Mouse (Mus musculus): ENCODE results near the gene Fezf2. TPM values are rescaled to one million over a fixed set of nuclear protein-coding genes. Genes with fewer than 3 reads are reported as not detected.

Gene Fezf2
- polyA plus RNA-seq, 1 experiment from 2014 or later = not detected

DNA sequence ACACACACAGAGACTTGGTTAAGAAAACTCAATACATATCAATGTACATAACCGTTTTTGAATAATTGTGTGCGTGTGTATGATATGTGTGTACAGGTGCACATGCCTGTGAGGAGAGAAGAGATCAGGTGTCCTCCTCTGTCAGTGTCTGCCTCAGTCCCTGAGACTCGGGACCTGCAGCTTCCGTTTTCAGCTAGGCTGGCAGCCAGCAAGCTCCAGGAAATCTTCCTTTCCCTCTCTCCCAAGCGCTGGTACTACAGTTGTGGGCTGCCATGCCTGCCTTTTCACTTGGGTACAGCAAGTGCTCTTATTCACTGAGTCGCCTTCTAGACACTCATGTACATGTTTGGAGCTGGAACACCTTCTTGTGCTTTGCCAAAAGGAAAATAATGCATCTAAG lies 39.2 kb upstream of the Fezf2 start:
- H3K27me3 ChIP-seq (ENCODE audit: control insufficient read depth, insufficient read depth, low read length) = no peaks in the 10 kb centered on the region
- no peaks in the 10 kb centered on the region for H3K9me3 ChIP-seq (ENCODE audit: control insufficient read depth, low read length)
- H3K4me2 ChIP-seq (ENCODE audit: low read length) = no peak overlapping the region
- no peak overlapping the region for H3K9ac ChIP-seq (ENCODE audit: low read length)
- no peak for ATAC-seq (ENCODE audit: insufficient number of reproducible peaks, insufficient read depth, low FRiP score, low read depth)
- H3K4me1 ChIP-seq (ENCODE audit: control insufficient read depth in 2 of 2, insufficient read depth in 2 of 2, low read length in 2 of 2) = peaks cover 0 to 4% of the 10 kb centered on the region in 2 experiments; a peak in 2 of 4 replicates
- H3K36me3 ChIP-seq (ENCODE audit: control insufficient read depth, insufficient read depth, low read length) = no peaks in the 10 kb centered on the region
- 61% methylated on average over 6 of the region's 6 CpGs for WGBS
- no peak overlapping the region for H3K4me3 ChIP-seq (ENCODE audit: control insufficient read depth in 1 of 2, insufficient read depth in 1 of 2, low read depth in 1 of 2, low read length in 2 of 2)
- no peak overlapping the region for H3K27ac ChIP-seq (replicated peaks in 1 of 2; ENCODE audit: control insufficient read depth in 1 of 2, insufficient read depth in 1 of 2, low read depth in 2 of 2, low read length in 2 of 2)

DNA sequence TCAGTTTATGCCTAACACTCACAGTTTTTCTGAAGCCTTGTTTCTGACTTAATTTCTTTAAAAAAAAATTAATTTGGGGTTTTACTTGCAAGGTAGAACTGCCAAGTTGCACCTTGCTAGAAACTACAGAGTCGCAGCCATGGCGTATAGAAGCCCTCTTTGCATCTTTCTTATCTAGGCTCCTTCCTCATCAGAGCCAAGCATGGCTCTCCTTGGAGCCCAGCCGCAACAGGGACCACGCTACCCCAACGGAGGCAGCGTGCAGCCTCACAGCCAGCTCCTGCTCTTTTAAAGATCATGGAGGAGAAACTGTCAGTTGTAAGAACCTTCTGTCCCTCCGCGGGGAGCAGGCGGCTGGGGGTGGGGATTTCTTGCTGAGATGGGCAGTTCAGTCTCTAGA lies 29.9 kb upstream of the Fezf2 start:
- Histone ChIP-seq H3K4me3 (ENCODE audit: control insufficient read depth in 1 of 2, insufficient read depth in 1 of 2, low read depth in 1 of 2, low read length in 2 of 2) (no peak overlapping the region), H3K36me3 (ENCODE audit: control insufficient read depth, insufficient read depth, low read length) (no peaks in the 10 kb centered on the region), H3K27ac (replicated peaks in 1 of 2; ENCODE audit: control insufficient read depth in 1 of 2, insufficient read depth in 1 of 2, low read depth in 2 of 2, low read length in 2 of 2) (no peak overlapping the region), H3K4me2 (ENCODE audit: low read length) (0 out of 2 replicates have a peak overlapping the region, but pooled peaks have one; percentile 2), H3K9ac (ENCODE audit: low read length) (no peak overlapping the region), H3K4me1 (ENCODE audit: control insufficient read depth in 2 of 2, insufficient read depth in 2 of 2, low read length in 2 of 2) (peaks cover 0 to 2% of the 10 kb centered on the region in 2 experiments; a peak in 1 of 4 replicates), H3K27me3 (ENCODE audit: control insufficient read depth, insufficient read depth, low read length) (no peaks in the 10 kb centered on the region), H3K9me3 (ENCODE audit: control insufficient read depth, low read length) (no peaks in the 10 kb centered on the region)
- WGBS = 12% methylated on average over 9 of the region's 9 CpGs
- no peak for ATAC-seq (ENCODE audit: insufficient number of reproducible peaks, insufficient read depth, low FRiP score, low read depth)

DNA sequence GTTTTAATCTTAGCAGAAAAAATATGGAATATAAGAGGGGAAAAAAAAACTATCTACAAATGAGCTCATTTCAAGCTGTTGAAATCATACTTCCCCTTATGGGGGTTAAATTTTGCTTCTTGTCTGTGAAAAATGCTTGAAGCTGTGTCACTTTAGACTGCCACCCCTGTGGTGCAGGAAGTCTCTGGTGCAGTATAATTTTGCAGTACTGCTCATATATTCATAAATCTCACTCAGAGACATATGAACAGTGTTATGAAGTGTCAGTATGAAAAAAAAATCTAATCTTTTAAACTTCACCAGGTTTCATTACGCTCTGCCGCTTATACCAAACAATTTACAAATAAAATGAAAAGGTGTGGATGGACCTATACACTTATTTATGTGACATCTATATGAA lies 29.3 kb upstream of the Fezf2 start:
- no peak overlapping the region for H3K9ac ChIP-seq (ENCODE audit: low read length)
- H3K27me3 ChIP-seq (ENCODE audit: control insufficient read depth, insufficient read depth, low read length) = no peaks in the 10 kb centered on the region
- H3K27ac ChIP-seq (replicated peaks in 1 of 2; ENCODE audit: control insufficient read depth in 1 of 2, insufficient read depth in 1 of 2, low read depth in 2 of 2, low read length in 2 of 2) = no peak overlapping the region
- no peaks in the 10 kb centered on the region for H3K36me3 ChIP-seq (ENCODE audit: control insufficient read depth, insufficient read depth, low read length)
- no peak overlapping the region for H3K4me3 ChIP-seq (ENCODE audit: control insufficient read depth in 1 of 2, insufficient read depth in 1 of 2, low read depth in 1 of 2, low read length in 2 of 2)
- H3K4me1 ChIP-seq (ENCODE audit: control insufficient read depth in 2 of 2, insufficient read depth in 2 of 2, low read length in 2 of 2) = peaks cover 0 to 2% of the 10 kb centered on the region in 2 experiments; a peak in 1 of 4 replicates
- no peak overlapping the region for H3K4me2 ChIP-seq (ENCODE audit: low read length)
- 92% methylated on average over 2 of the region's 2 CpGs for WGBS
- no peak for ATAC-seq (ENCODE audit: insufficient number of reproducible peaks, insufficient read depth, low FRiP score, low read depth)
- no peaks in the 10 kb centered on the region for H3K9me3 ChIP-seq (ENCODE audit: control insufficient read depth, low read length)

DNA sequence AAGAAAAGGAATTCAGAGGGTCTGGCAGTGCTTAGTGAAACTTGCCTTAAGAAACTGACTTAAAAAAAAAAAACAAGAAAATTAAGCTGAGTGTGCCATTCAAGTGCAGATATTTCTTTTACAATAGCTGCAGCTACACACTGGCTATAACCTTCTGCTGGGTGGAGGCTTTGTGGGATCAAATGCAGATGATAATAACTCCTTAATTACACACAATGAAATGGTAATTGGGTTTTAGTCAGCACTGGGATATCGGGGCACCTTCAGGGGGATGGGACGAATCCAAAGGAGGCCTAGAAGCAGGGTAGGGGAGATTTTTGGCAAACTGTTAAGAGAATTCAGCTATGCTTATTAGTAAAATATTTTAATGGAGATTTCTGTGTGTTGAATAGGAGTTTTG lies 27.5 kb upstream of the Fezf2 start:
- Histone ChIP-seq H3K4me2 (ENCODE audit: low read length) (no peak overlapping the region), H3K27me3 (ENCODE audit: control insufficient read depth, insufficient read depth, low read length) (no peaks in the 10 kb centered on the region), H3K4me1 (ENCODE audit: control insufficient read depth in 2 of 2, insufficient read depth in 2 of 2, low read length in 2 of 2) (peaks cover 0 to 2% of the 10 kb centered on the region in 2 experiments; a peak in 1 of 4 replicates), H3K36me3 (ENCODE audit: control insufficient read depth, insufficient read depth, low read length) (no peaks in the 10 kb centered on the region), H3K9ac (ENCODE audit: low read length) (no peak overlapping the region), H3K27ac (replicated peaks in 1 of 2; ENCODE audit: control insufficient read depth in 1 of 2, insufficient read depth in 1 of 2, low read depth in 2 of 2, low read length in 2 of 2) (no peak overlapping the region), H3K4me3 (ENCODE audit: control insufficient read depth in 1 of 2, insufficient read depth in 1 of 2, low read depth in 1 of 2, low read length in 2 of 2) (no peak overlapping the region), H3K9me3 (ENCODE audit: control insufficient read depth, low read length) (no peaks in the 10 kb centered on the region)
- 77% methylated on average over 2 of the region's 2 CpGs for WGBS
- no peak for ATAC-seq (ENCODE audit: insufficient number of reproducible peaks, insufficient read depth, low FRiP score, low read depth)

DNA sequence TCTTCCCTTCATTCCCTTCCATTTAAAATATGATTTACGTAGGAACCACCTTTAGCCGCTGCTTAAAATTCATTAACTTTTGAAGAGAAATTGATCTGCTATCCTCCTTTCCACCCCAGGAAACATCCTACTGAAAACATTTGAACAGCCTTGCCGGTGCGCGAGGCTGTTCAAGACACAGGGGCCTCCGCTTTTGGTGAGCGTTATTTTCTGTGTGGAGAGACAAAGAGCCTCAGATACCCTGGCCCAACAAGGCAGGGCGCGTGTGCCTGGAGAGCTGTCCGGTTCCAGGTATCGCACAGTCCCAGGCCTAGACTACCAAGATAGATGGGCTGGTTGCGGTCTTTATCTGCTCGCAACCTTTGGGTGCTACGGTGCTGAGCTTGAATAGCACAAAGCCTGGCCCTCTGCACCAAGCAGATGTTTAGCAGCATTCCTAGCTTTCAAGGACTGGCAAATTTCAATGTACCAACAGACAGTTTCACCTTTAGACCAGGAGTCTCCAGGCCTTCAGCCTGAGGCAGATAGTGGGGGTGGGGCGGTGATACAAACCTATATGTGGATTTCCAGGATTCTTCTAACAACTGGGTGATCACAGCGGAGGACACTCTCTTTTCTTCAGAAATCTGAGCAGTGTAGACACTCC lies 2.4 kb upstream of the Fezf2 start:
- 10% methylated on average over 16 of the region's 16 CpGs for WGBS
- no peak overlapping the region for H3K4me3 ChIP-seq (ENCODE audit: control insufficient read depth in 1 of 2, insufficient read depth in 1 of 2, low read depth in 1 of 2, low read length in 2 of 2)
- peaks cover 94% of the 10 kb centered on the region for H3K27me3 ChIP-seq (ENCODE audit: control insufficient read depth, insufficient read depth, low read length)
- no peaks in the 10 kb centered on the region for H3K36me3 ChIP-seq (ENCODE audit: control insufficient read depth, insufficient read depth, low read length)
- H3K27ac ChIP-seq (replicated peaks in 1 of 2; ENCODE audit: control insufficient read depth in 1 of 2, insufficient read depth in 1 of 2, low read depth in 2 of 2, low read length in 2 of 2) = no peak overlapping the region
- H3K4me1 ChIP-seq (ENCODE audit: control insufficient read depth in 2 of 2, insufficient read depth in 2 of 2, low read length in 2 of 2) = peaks cover 0 to 7% of the 10 kb centered on the region in 2 experiments; a peak in 1 of 4 replicates
- no peak overlapping the region for H3K9ac ChIP-seq (ENCODE audit: low read length)
- no peak for ATAC-seq (ENCODE audit: insufficient number of reproducible peaks, insufficient read depth, low FRiP score, low read depth)
- no peak overlapping the region for H3K4me2 ChIP-seq (ENCODE audit: low read length)
- no peaks in the 10 kb centered on the region for H3K9me3 ChIP-seq (ENCODE audit: control insufficient read depth, low read length)

DNA sequence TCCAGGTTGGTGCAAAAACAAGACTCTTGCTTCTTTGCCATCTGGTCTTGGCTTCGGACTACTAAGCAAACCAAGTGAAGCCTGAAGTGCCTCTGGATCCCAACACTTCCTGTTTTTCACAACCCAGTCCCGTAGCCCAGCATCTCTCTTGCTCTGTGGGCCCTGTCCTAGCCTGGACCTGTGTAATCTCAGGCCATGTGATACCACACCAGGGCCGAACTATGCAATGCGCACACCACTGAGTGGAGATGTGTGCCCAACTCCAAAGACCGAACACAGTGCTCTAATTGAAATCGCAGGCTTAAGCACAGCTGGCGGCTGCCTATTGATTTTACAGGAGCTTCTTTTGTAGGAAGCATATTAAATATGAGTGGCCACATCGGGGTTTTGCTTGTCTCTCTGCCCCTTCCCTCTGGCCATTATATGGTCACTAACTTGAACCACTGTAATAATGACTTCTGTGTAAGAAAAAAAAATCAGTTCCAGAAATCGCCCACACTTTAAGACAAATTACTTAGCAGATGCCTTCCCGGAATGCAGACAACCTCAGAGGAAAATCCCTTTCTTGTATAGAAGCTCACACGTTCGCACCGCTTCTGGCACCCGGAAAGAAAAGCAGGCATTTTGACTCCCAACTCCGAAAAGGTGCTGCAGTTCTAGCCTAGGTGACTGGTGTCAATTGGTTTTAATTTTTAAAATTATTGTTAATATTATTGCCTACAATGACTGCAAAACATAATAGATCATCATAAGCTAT lies 1.5 kb upstream of the Fezf2 start:
- ATAC-seq (ENCODE audit: insufficient number of reproducible peaks, insufficient read depth, low FRiP score, low read depth) = no peak
- H3K27me3 ChIP-seq (ENCODE audit: control insufficient read depth, insufficient read depth, low read length) = peaks cover 98% of the 10 kb centered on the region
- no peaks in the 10 kb centered on the region for H3K36me3 ChIP-seq (ENCODE audit: control insufficient read depth, insufficient read depth, low read length)
- H3K9me3 ChIP-seq (ENCODE audit: control insufficient read depth, low read length) = no peaks in the 10 kb centered on the region
- 12% methylated on average over 15 of the region's 15 CpGs for WGBS
- H3K4me3 ChIP-seq (ENCODE audit: control insufficient read depth in 1 of 2, insufficient read depth in 1 of 2, low read depth in 1 of 2, low read length in 2 of 2) = no peak overlapping the region
- peaks cover under 1 to 15% of the 10 kb centered on the region in 2 experiments; a peak in 3 of 4 replicates for H3K4me1 ChIP-seq (ENCODE audit: control insufficient read depth in 2 of 2, insufficient read depth in 2 of 2, low read length in 2 of 2)
- no peak overlapping the region for H3K9ac ChIP-seq (ENCODE audit: low read length)
- no peak overlapping the region for H3K4me2 ChIP-seq (ENCODE audit: low read length)
- H3K27ac ChIP-seq (replicated peaks in 1 of 2; ENCODE audit: control insufficient read depth in 1 of 2, insufficient read depth in 1 of 2, low read depth in 2 of 2, low read length in 2 of 2) = no peak overlapping the region

DNA sequence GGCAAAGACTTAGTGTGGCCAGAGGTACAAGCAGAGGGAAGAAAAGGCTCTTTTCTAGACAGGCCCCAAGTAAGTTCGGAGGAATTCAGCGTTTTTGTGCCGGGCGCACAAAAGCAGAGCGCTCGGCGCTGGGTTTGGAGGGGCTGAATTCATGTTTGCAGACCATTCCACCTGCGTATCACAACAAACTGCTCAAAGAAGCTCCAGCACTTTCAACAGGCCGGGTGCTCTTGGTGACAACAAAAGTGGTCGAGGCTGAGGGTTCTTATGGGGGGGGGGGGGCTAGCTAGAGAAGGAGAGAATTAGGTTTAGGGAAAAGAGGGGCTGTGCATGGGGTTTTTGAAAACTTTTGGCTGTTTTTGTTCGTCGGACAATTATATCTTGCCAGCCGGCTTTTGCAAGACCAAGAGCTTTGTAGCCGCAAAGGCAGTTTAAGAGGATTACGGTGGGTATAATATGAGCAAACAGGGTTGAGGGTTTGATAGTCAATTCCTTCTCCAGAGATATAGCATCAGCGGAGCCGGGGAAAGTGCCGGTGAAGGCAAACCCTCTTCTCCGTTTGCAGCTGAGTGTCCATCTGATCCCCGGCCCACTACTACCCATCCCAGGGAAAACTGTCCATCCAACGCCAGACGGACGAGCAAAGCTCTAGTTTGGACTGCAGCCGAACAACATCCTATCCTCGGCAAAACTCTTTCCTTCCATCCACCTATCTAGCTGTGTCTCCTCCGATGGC lies 956 bp downstream of the Fezf2 start:
- no peak overlapping the region for H3K9ac ChIP-seq (ENCODE audit: low read length)
- H3K9me3 ChIP-seq (ENCODE audit: control insufficient read depth, low read length) = no peaks in the 10 kb centered on the region
- H3K27ac ChIP-seq (replicated peaks in 1 of 2; ENCODE audit: control insufficient read depth in 1 of 2, insufficient read depth in 1 of 2, low read depth in 2 of 2, low read length in 2 of 2) = no peak overlapping the region
- 3% methylated on average over 26 of the region's 26 CpGs for WGBS
- H3K27me3 ChIP-seq (ENCODE audit: control insufficient read depth, insufficient read depth, low read length) = peaks cover 99% of the 10 kb centered on the region
- H3K36me3 ChIP-seq (ENCODE audit: control insufficient read depth, insufficient read depth, low read length) = no peaks in the 10 kb centered on the region
- ATAC-seq (ENCODE audit: insufficient number of reproducible peaks, insufficient read depth, low FRiP score, low read depth) = no peak
- peaks cover 2 to 15% of the 10 kb centered on the region in 2 experiments; a peak in 3 of 4 replicates for H3K4me1 ChIP-seq (ENCODE audit: control insufficient read depth in 2 of 2, insufficient read depth in 2 of 2, low read length in 2 of 2)
- peak overlapping the region; percentile 26 to 38; a peak in 2 of 4 replicates for H3K4me3 ChIP-seq (ENCODE audit: control insufficient read depth in 1 of 2, insufficient read depth in 1 of 2, low read depth in 1 of 2, low read length in 2 of 2)
- peak overlapping the region; percentile 65 for H3K4me2 ChIP-seq (ENCODE audit: low read length)
